Mouse (Mus musculus) CH12.LX (cell line): ENCODE measurements at regions not wholly inside any gene's neighbourhood (a gene's known extent, or its start where the extent isn't known, plus 50 kb on each side); places are given as distances from the start of the nearest gene placed in this dataset.

Experiments
- DNase-seq: peaks from one replicate; pipeline ENCODE4 v3.0.0-alpha.2; 2013; ENCODE audit errors: extremely low read depth
- H3K27ac ChIP-seq: 2 replicates; pipeline ENCODE4 v1.5.1; 2012; ENCODE audit warnings: low read depth, mild to moderate bottlenecking, control low read depth, moderate library complexity; ENCODE audit not compliant: insufficient read depth
- H3K27me3 ChIP-seq: replicated peaks from 2 replicates; pipeline ENCODE3; 2012; ENCODE audit warnings: inconsistent platforms
- H3K36me3 ChIP-seq, 2 experiments: replicated peaks in 1 of 2; 2 replicates each; pipeline versions ENCODE3 to v1.6.1; 2012; ENCODE audit warnings: inconsistent platforms in 1 of 2, low read length in 1 of 2, mild to moderate bottlenecking in 1 of 2, mixed read lengths in 1 of 2, moderate library complexity in 1 of 2; ENCODE audit not compliant: control insufficient read depth in 1 of 2, insufficient read depth in 1 of 2
- H3K4me1 ChIP-seq, 2 experiments: 2 replicates each; pipeline ENCODE4 v1.6.1; 2012; ENCODE audit warnings: inconsistent platforms in 1 of 2, moderate library complexity in 1 of 2; ENCODE audit not compliant: insufficient read depth in 2 of 2, control insufficient read depth in 1 of 2
- H3K4me2 ChIP-seq: 2 replicates; pipeline ENCODE4 v1.6.1; 2012; ENCODE audit warnings: low read depth, mild to moderate bottlenecking, control low read depth; ENCODE audit not compliant: poor library complexity, insufficient read depth, severe bottlenecking
- H3K4me3 ChIP-seq, 3 experiments: fragments of 150-350 bp in 1 of 3; sonication (generic) in 1 of 3; replicated peaks in 1 of 3; 2 replicates each; pipeline versions ENCODE3 to v1.5.1; 2011 to 2012; ENCODE audit warnings: low read depth in 2 of 3, low read length in 2 of 3, mild to moderate bottlenecking in 2 of 3, moderate library complexity in 2 of 3, control low read depth in 1 of 3, improper control_type of control experiment in 1 of 3, inconsistent platforms in 1 of 3, mixed read lengths in 1 of 3; ENCODE audit not compliant: poor library complexity in 1 of 3
- H3K79me2 ChIP-seq: replicated peaks from 2 replicates; pipeline ENCODE4 v1.6.1; 2012; ENCODE audit warnings: mild to moderate bottlenecking, moderate library complexity; ENCODE audit not compliant: control insufficient read depth, poor library complexity, insufficient read depth, severe bottlenecking; ENCODE audit errors: extremely low read depth
- H3K9ac ChIP-seq: 2 replicates; pipeline ENCODE4 v1.6.1; 2012; ENCODE audit warnings: low read depth, mild to moderate bottlenecking, control low read depth, moderate library complexity; ENCODE audit not compliant: insufficient read depth
- H3K9me3 ChIP-seq: replicated peaks from 2 replicates; pipeline ENCODE3; 2012; ENCODE audit warnings: low read length, inconsistent platforms, mixed read lengths
- CHD2 ChIP-seq: IDR thresholded peaks from 2 replicates; pipeline ENCODE4 v1.6.1; 2011; ENCODE audit warnings: low read length, improper control_type of control experiment
- EP300 ChIP-seq: IDR thresholded peaks from 2 replicates; pipeline ENCODE4 v1.6.1; 2011; ENCODE audit warnings: low read length, improper control_type of control experiment
- GABPA ChIP-seq: IDR thresholded peaks from 2 replicates; pipeline ENCODE4 v1.6.1; 2012; ENCODE audit warnings: low read depth, low read length, improper control_type of control experiment, inconsistent platforms; ENCODE audit not compliant: insufficient replicate concordance
- HCFC1 ChIP-seq: IDR thresholded peaks from 2 replicates; pipeline ENCODE4 v1.6.1; 2012; ENCODE audit warnings: low read depth, mild to moderate bottlenecking, inconsistent platforms, low read length, improper control_type of control experiment
- IRF4 ChIP-seq: IDR thresholded peaks from 2 replicates; pipeline ENCODE4 v1.6.1; 2014; ENCODE audit warnings: low read depth, mild to moderate bottlenecking, inconsistent platforms, low read length, improper control_type of control experiment
- JUN ChIP-seq: IDR thresholded peaks from 2 replicates; pipeline ENCODE4 v1.6.1; 2011; ENCODE audit warnings: low read depth, mild to moderate bottlenecking, low read length, improper control_type of control experiment, moderate library complexity; ENCODE audit not compliant: insufficient read depth
- JUND ChIP-seq: conservative IDR thresholded peaks from 2 replicates; pipeline ENCODE4 v1.6.1; 2011; ENCODE audit warnings: low read depth, low read length, improper control_type of control experiment
- MAFK ChIP-seq: IDR thresholded peaks from 2 replicates; pipeline ENCODE4 v1.6.1; 2011; ENCODE audit warnings: low read length, improper control_type of control experiment; ENCODE audit not compliant: insufficient replicate concordance
- MAX ChIP-seq: IDR thresholded peaks from 2 replicates; pipeline ENCODE4 v1.6.1; 2011; ENCODE audit warnings: low read length, improper control_type of control experiment
- POLR2AphosphoS2 ChIP-seq: IDR thresholded peaks from 2 replicates; pipeline ENCODE4 v1.6.1; 2011; ENCODE audit warnings: low read depth, low read length, improper control_type of control experiment
- TBP ChIP-seq: conservative IDR thresholded peaks from 2 replicates; pipeline ENCODE4 v1.6.1; 2011; ENCODE audit warnings: low read depth, low read length, improper control_type of control experiment
- UBTF ChIP-seq: IDR thresholded peaks from 2 replicates; pipeline ENCODE4 v1.6.1; 2012; ENCODE audit warnings: low read depth, mild to moderate bottlenecking, inconsistent platforms, low read length, improper control_type of control experiment, moderate library complexity
- USF2 ChIP-seq: conservative IDR thresholded peaks from 2 replicates; pipeline ENCODE4 v1.6.1; 2011; ENCODE audit warnings: low read depth, low read length, improper control_type of control experiment
- ZC3H11A ChIP-seq: IDR thresholded peaks from 2 replicates; pipeline ENCODE4 v1.6.1; 2012; ENCODE audit warnings: low read depth, mild to moderate bottlenecking, inconsistent platforms, low read length, improper control_type of control experiment
- ZMIZ1 ChIP-seq: IDR thresholded peaks from 2 replicates; pipeline ENCODE4 v1.6.1; 2012; ENCODE audit warnings: low read depth, mild to moderate bottlenecking, inconsistent platforms, low read length, improper control_type of control experiment
- ZNF384 ChIP-seq: IDR thresholded peaks from 2 replicates; pipeline ENCODE4 v1.6.1; 2012; ENCODE audit warnings: low read depth, low read length, improper control_type of control experiment, inconsistent platforms
- dilution Hi-C: fragments of 300-500 bp; cut with MboI; formaldehyde crosslinking; loops from 2 replicates; pipeline ENCODE4 v1.14.3; 2020; ENCODE audit warnings: low sequenced_read_pairs; ENCODE audit not compliant: extremely low pct_unique_long_range_greater_than_20kb, extremely low pct_ligation_motif_present
- in situ Hi-C: fragments of 300-500 bp; cut with MboI; formaldehyde crosslinking; loops from 3 replicates; pipeline ENCODE4 v1.14.3; 2019; ENCODE audit warnings: low sequenced_read_pairs, low pct_ligation_motif_present, low pct_unique_long_range_greater_than_20kb, mixed read lengths

DNA sequence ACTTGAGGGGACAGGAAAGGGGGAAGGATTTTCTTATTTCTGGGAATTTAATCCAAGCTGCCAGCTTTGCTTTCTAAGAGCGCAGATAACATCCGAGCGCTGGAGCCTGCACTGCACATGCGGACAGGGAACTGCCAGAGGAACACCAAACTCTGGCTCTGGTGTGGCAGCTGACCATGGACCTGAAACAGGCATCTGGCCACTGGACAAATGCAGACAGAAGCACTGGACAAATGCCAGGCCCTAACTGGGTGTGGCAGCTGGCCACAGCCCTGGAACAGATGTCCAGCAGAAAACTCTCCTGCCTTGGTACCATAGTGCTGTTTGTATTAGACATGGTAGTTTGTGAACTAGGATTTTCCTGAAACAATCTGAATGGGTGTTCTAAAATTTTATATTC lies 315.2 kb upstream of the Sox11 start:
- Histone ChIP-seq H3K4me1 (no peaks in the 10 kb centered on the region), H3K27me3 (no peaks in the 10 kb centered on the region), H3K4me3 (no peak overlapping the region), H3K9me3 (peaks cover 82% of the 10 kb centered on the region), H3K9ac (no peak overlapping the region), H3K27ac (no peak overlapping the region), H3K36me3 (no peaks in the 10 kb centered on the region), H3K4me2 (no peak overlapping the region), H3K79me2 (no peaks in the 10 kb centered on the region)
- in situ Hi-C loops: no loop called here
- dilution Hi-C loops: no loop called here
- DNase-seq: no peak
- no peak for TF ChIP-seq CHD2
- TF ChIP-seq TBP: no peak
- no peak for TF ChIP-seq IRF4

DNA sequence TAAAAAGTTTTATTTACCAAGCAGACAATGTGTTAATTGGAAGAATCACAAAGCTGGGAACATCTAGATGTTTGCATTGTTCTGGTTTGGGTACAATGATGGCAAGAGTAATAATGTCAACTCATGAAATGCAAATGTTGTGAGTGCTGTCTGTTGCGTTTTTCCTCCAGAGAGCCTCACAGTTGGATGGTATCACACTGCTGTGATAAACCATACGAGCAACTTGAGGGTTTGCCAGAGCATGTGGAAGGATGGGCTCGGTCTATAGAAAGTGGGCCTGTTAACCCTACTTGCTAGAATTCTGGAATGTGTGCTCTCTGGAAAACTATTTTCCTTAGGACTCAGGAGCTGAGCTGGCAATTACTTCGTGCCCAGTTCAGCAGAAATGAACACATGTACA lies 311.2 kb upstream of the Sox11 start:
- no peaks in the 10 kb centered on the region for H3K4me1 ChIP-seq
- H3K27ac ChIP-seq: no peak overlapping the region
- no peak for DNase-seq
- no peaks in the 10 kb centered on the region for H3K27me3 ChIP-seq
- H3K4me3 ChIP-seq: no peak overlapping the region
- H3K9ac ChIP-seq: no peak overlapping the region
- in situ Hi-C loops (no loop called here), dilution Hi-C loops (no loop called here)
- no peaks in the 10 kb centered on the region for H3K79me2 ChIP-seq
- no peaks in the 10 kb centered on the region for H3K36me3 ChIP-seq
- no peak overlapping the region for H3K4me2 ChIP-seq
- no peak for TF ChIP-seq EP300
- no peak for TF ChIP-seq MAFK
- no peak for TF ChIP-seq GABPA
- TF ChIP-seq ZC3H11A: no peak
- no peak for TF ChIP-seq UBTF
- no peak for TF ChIP-seq HCFC1
- TF ChIP-seq MAX: no peak
- no peak for TF ChIP-seq JUND
- no peak for TF ChIP-seq JUN
- TF ChIP-seq USF2: no peak
- TF ChIP-seq ZMIZ1: no peak
- TF ChIP-seq IRF4: no peak
- TF ChIP-seq POLR2AphosphoS2: no peak
- no peak for TF ChIP-seq ZNF384
- peaks cover 80% of the 10 kb centered on the region for H3K9me3 ChIP-seq
